Mouse (Mus musculus): ENCODE measurements around the gene Cd44.

GRCm38 (mm10) chr2:102838179-102838578 lies 63.3 kb downstream of the Cd44 start:
- TF ChIP-seq CTCF (IDR thresholded peaks at IDR 0.05; ENCODE audit: borderline replicate concordance, control insufficient read depth, extremely low read depth, insufficient read depth, low read length, poor library complexity) (no peak), POLR2A (IDR thresholded peaks at IDR 0.05; ENCODE audit: control insufficient read depth, extremely low read depth, insufficient read depth, low read length, poor library complexity) (no peak)

Data from thymus, adult 2 months (tissue).